In genomic region chr10:39505621-39506020, GRCm38 (mm10) we compare ENCODE assay signal across 14 mouse cellular contexts.
DNase-seq lines count a peak whose midpoint lies in the region; ATAC-seq and TF ChIP-seq lines count a peak whose summit lies in the region.
"Had no signal": no experiment of that assay in that cellular context is flagged by ENCODE, and none has a peak within 500 bp of the region (broad histone marks: within the 10 kb centered on the region; RNA-seq: fewer than 3 reads in every experiment).

No protein-coding gene starts in this region.

- no peak overlapping the region for H3K4me2 ChIP-seq in lung, embryonic 14.5 days
- H3K4me2 ChIP-seq in hindbrain, embryonic 14.5 days (replicated peaks): 0 out of 2 replicates have a peak overlapping the region, but pooled peaks have one; percentile 4
- H3K4me2 ChIP-seq in neural tube, embryonic 14.5 days (ENCODE audit: low read depth, low read length): no peak overlapping the region
- H3K4me2 ChIP-seq: embryonic facial prominence, embryonic 12.5 days; liver, embryonic 11.5 days had no signal

- TF ChIP-seq CTCF in lung, embryonic 14.5 days (IDR thresholded peaks at IDR 0.05; ENCODE audit: low read depth): no peak
- TF ChIP-seq CTCF in left cerebral cortex, adult 2 months (IDR thresholded peaks at IDR 0.05): no peak

- 66% methylated on average over 7 of the region's 7 CpGs for WGBS in lung, embryonic 14.5 days
- WGBS in hindbrain, embryonic 14.5 days: 60% methylated on average over 7 of the region's 7 CpGs
- WGBS in neural tube, embryonic 14.5 days: 61% methylated on average over 7 of the region's 7 CpGs

- DNase-seq in lung, embryonic 14.5 days: no peak
- DNase-seq in lung, postnatal 4 days: no peak
- DNase-seq in hindbrain, embryonic 14.5 days (ENCODE audit: low spot score): no peak
- no peak for DNase-seq in cerebellum, postnatal 14 days
- no peak for DNase-seq in left cerebral cortex, adult 2 months (ENCODE audit: extremely low spot score in 1 of 2, low spot score in 2 of 2)
- DNase-seq in frontal cortex, postnatal 10 days (ENCODE audit: low spot score in 2 of 2): no peak
- DNase-seq: cerebellum, postnatal 36 days; kidney, adult 11 months; lung, postnatal 36 days; thymus, postnatal 14 days had no signal

- no peak overlapping the region for H3K9ac ChIP-seq in lung, embryonic 14.5 days
- no peak overlapping the region for H3K9ac ChIP-seq in hindbrain, embryonic 14.5 days
- H3K9ac ChIP-seq in neural tube, embryonic 14.5 days (replicated peaks; ENCODE audit: low read depth, low read length): no peak overlapping the region
- H3K9ac ChIP-seq: embryonic facial prominence, embryonic 12.5 days had no signal

- no peak for ATAC-seq in lung, embryonic 14.5 days (ENCODE audit: insufficient read depth)
- peak; percentile 18 for ATAC-seq in activated CD4-positive, CD25-positive, alpha-beta regulatory T cell, adult 4 months
- no peak for ATAC-seq in hindbrain, embryonic 14.5 days (ENCODE audit: low FRiP score)
- ATAC-seq in neural tube, embryonic 14.5 days (ENCODE audit: low read depth): no peak

- H3K36me3 ChIP-seq in lung, embryonic 14.5 days (ENCODE audit: insufficient read depth): no peaks in the 10 kb centered on the region
- H3K36me3 ChIP-seq in hindbrain, embryonic 14.5 days (replicated peaks; ENCODE audit: control insufficient read depth, insufficient read depth): no peaks in the 10 kb centered on the region
- H3K36me3 ChIP-seq in neural tube, embryonic 14.5 days (ENCODE audit: control insufficient read depth, insufficient read depth, low read length): no peaks in the 10 kb centered on the region
- H3K36me3 ChIP-seq: embryonic facial prominence, embryonic 12.5 days had no signal

- intact Hi-C loops in left cerebral cortex, adult 2 months (cut with DNase I): loop anchor here (5.0 kb wide), 1 partner anchor 128 kb away; no protein-coding TSS in a partner anchor

- no peak overlapping the region for H3K4me3 ChIP-seq in lung, embryonic 14.5 days (ENCODE audit: low read depth, low read length)
- no peak overlapping the region for H3K4me3 ChIP-seq in hindbrain, embryonic 14.5 days (replicated peaks; ENCODE audit: low read length)
- no peak overlapping the region for H3K4me3 ChIP-seq in neural tube, embryonic 14.5 days (ENCODE audit: low read depth, low read length)
- no peak overlapping the region for H3K4me3 ChIP-seq in left cerebral cortex, adult 2 months
- H3K4me3 ChIP-seq: embryonic facial prominence, embryonic 12.5 days had no signal

- 0 out of 2 replicates have a peak overlapping the region, but pooled peaks have one; percentile 24 for H3K27ac ChIP-seq in lung, embryonic 14.5 days (ENCODE audit: low read depth)
- peak overlapping the region; percentile 38 for H3K27ac ChIP-seq in hindbrain, embryonic 14.5 days
- H3K27ac ChIP-seq in neural tube, embryonic 14.5 days (ENCODE audit: low read depth, low read length): peak overlapping the region; percentile 52
- no peak overlapping the region for H3K27ac ChIP-seq in left cerebral cortex, adult 2 months
- H3K27ac ChIP-seq: embryonic facial prominence, embryonic 12.5 days had no signal

- no peaks in the 10 kb centered on the region for H3K9me3 ChIP-seq in lung, embryonic 14.5 days (ENCODE audit: low read depth, low read length)
- H3K9me3 ChIP-seq in hindbrain, embryonic 14.5 days (ENCODE audit: control insufficient read depth, low read length): no peaks in the 10 kb centered on the region
- H3K9me3 ChIP-seq in neural tube, embryonic 14.5 days (ENCODE audit: control insufficient read depth, low read length): no peaks in the 10 kb centered on the region
- H3K9me3 ChIP-seq: embryonic facial prominence, embryonic 12.5 days had no signal

- H3K27me3 ChIP-seq in lung, embryonic 14.5 days (ENCODE audit: insufficient read depth, low read length): no peaks in the 10 kb centered on the region
- no peaks in the 10 kb centered on the region for H3K27me3 ChIP-seq in hindbrain, embryonic 14.5 days (ENCODE audit: control insufficient read depth, insufficient read depth, low read length)
- H3K27me3 ChIP-seq in neural tube, embryonic 14.5 days (ENCODE audit: control insufficient read depth, insufficient read depth, low read length): no peaks in the 10 kb centered on the region
- H3K27me3 ChIP-seq: embryonic facial prominence, embryonic 12.5 days had no signal

- peaks cover 49% of the 10 kb centered on the region for H3K4me1 ChIP-seq in lung, embryonic 14.5 days (ENCODE audit: insufficient read depth)
- peaks cover 77% of the 10 kb centered on the region for H3K4me1 ChIP-seq in hindbrain, embryonic 14.5 days (replicated peaks; ENCODE audit: control insufficient read depth, insufficient read depth, low read length)
- H3K4me1 ChIP-seq in neural tube, embryonic 14.5 days (ENCODE audit: control insufficient read depth, insufficient read depth, low read length): peaks cover 61% of the 10 kb centered on the region
